In genomic region chr16:18380495-18381063, GRCm38 (mm10) we compare ENCODE assay signal across 12 mouse cellular contexts. TPM values are rescaled to one million over a fixed set of nuclear protein-coding genes. Genes with fewer than 3 reads are reported as not detected.
DNase-seq lines count a peak whose midpoint lies in the region; ATAC-seq lines count a peak whose summit lies in the region.
"Had no signal": no experiment of that assay in that cellular context is flagged by ENCODE, and none has a peak within 500 bp of the region (broad histone marks: within the 10 kb centered on the region; RNA-seq: fewer than 3 reads in every experiment).

No protein-coding gene starts in this region.

- no peaks in the 10 kb centered on the region for H3K9me3 ChIP-seq in forebrain, embryonic 11.5 days (ENCODE audit: control insufficient read depth, low read length)
- H3K9me3 ChIP-seq in limb, embryonic 11.5 days (ENCODE audit: control insufficient read depth, low read length), result no peaks in the 10 kb centered on the region
- H3K9me3 ChIP-seq in neural tube, embryonic 14.5 days (ENCODE audit: control insufficient read depth, low read length), result no peaks in the 10 kb centered on the region
- H3K9me3 ChIP-seq: heart, embryonic 15.5 days had no signal

- peak overlapping the region; percentile 40 for H3K9ac ChIP-seq in forebrain, embryonic 11.5 days (ENCODE audit: low read length)
- H3K9ac ChIP-seq in limb, embryonic 11.5 days (ENCODE audit: low read length), result no peak overlapping the region
- 0 out of 2 replicates have a peak overlapping the region, but pooled peaks have one; percentile 0 for H3K9ac ChIP-seq in neural tube, embryonic 14.5 days (replicated peaks; ENCODE audit: low read depth, low read length)
- H3K9ac ChIP-seq: heart, embryonic 15.5 days; liver, postnatal 0 days had no signal

- H3K27ac ChIP-seq in forebrain, embryonic 11.5 days (ENCODE audit: low read depth, low read length), result peak overlapping the region; percentile 94
- H3K27ac ChIP-seq in limb, embryonic 11.5 days (replicated peaks; ENCODE audit: low read depth, low read length), result no peak overlapping the region; the same call in 1 of the 2 replicates
- H3K27ac ChIP-seq in neural tube, embryonic 14.5 days (ENCODE audit: low read depth, low read length), result peak overlapping the region; percentile 78
- H3K27ac ChIP-seq: heart, embryonic 15.5 days had no signal

- DNase-seq in left cerebral cortex, postnatal 4 days, result peak; percentile 78
- no peak for DNase-seq in left cerebral cortex, adult 18-20 months (ENCODE audit: low spot score in 2 of 2)
- peak; percentile 89 for DNase-seq in forebrain, embryonic 11.5 days (ENCODE audit: low spot score)
- DNase-seq in limb, embryonic 11.5 days (ENCODE audit: low spot score), result no peak
- no peak for DNase-seq in gastrocnemius, adult 18-20 months (ENCODE audit: low spot score)
- DNase-seq in frontal cortex, postnatal 36 days (ENCODE audit: low spot score in 2 of 2), result no peak
- DNase-seq in spleen, postnatal 14 days (ENCODE audit: low spot score in 2 of 2), result no peak
- DNase-seq: cerebellum, adult 9-10 months; liver, postnatal 0 days; thymus, adult 2 months had no signal

- H3K27me3 ChIP-seq in forebrain, embryonic 11.5 days (ENCODE audit: control insufficient read depth, insufficient read depth, low read length), result no peaks in the 10 kb centered on the region
- H3K27me3 ChIP-seq in limb, embryonic 11.5 days (ENCODE audit: control insufficient read depth, insufficient read depth, low read length), result no peaks in the 10 kb centered on the region
- no peaks in the 10 kb centered on the region for H3K27me3 ChIP-seq in neural tube, embryonic 14.5 days (ENCODE audit: control insufficient read depth, insufficient read depth, low read length)
- H3K27me3 ChIP-seq: heart, embryonic 15.5 days had no signal

- peaks cover 54% of the 10 kb centered on the region for H3K4me1 ChIP-seq in forebrain, embryonic 11.5 days (replicated peaks; ENCODE audit: control insufficient read depth, insufficient read depth, low read length)
- peaks cover 9% of the 10 kb centered on the region for H3K4me1 ChIP-seq in limb, embryonic 11.5 days (ENCODE audit: control insufficient read depth, insufficient read depth, low read length)
- peaks cover 31% of the 10 kb centered on the region for H3K4me1 ChIP-seq in neural tube, embryonic 14.5 days (ENCODE audit: control insufficient read depth, insufficient read depth, low read length)

- H3K4me2 ChIP-seq in forebrain, embryonic 11.5 days (ENCODE audit: low read depth, low read length, severe bottlenecking), result peak overlapping the region; percentile 29; the same call in 1 of the 2 replicates
- H3K4me2 ChIP-seq in limb, embryonic 11.5 days (ENCODE audit: low read depth, severe bottlenecking), result no peak overlapping the region
- H3K4me2 ChIP-seq in neural tube, embryonic 14.5 days (ENCODE audit: low read depth, low read length), result no peak overlapping the region
- H3K4me2 ChIP-seq: heart, embryonic 15.5 days had no signal

- WGBS in forebrain, embryonic 11.5 days, result 16% methylated on average over 6 of the region's 6 CpGs
- WGBS in limb, embryonic 11.5 days, result 51% methylated on average over 6 of the region's 6 CpGs
- WGBS in neural tube, embryonic 14.5 days, result 11% methylated on average over 6 of the region's 6 CpGs

- H3K4me3 ChIP-seq in forebrain, embryonic 11.5 days (ENCODE audit: low read depth, low read length), result no peak overlapping the region
- no peak overlapping the region for H3K4me3 ChIP-seq in limb, embryonic 11.5 days (ENCODE audit: low read depth, low read length)
- no peak overlapping the region for H3K4me3 ChIP-seq in neural tube, embryonic 14.5 days (ENCODE audit: low read depth, low read length)
- H3K4me3 ChIP-seq: heart, embryonic 15.5 days had no signal

- no peaks in the 10 kb centered on the region; the same call in 1 of the 2 replicates for H3K36me3 ChIP-seq in forebrain, embryonic 11.5 days (ENCODE audit: control insufficient read depth, insufficient read depth, low read length)
- no peaks in the 10 kb centered on the region for H3K36me3 ChIP-seq in limb, embryonic 11.5 days (ENCODE audit: control insufficient read depth, insufficient read depth, low read length)
- H3K36me3 ChIP-seq in neural tube, embryonic 14.5 days (ENCODE audit: control insufficient read depth, insufficient read depth, low read length), result no peaks in the 10 kb centered on the region
- H3K36me3 ChIP-seq: heart, embryonic 15.5 days had no signal

- ATAC-seq in forebrain, embryonic 11.5 days (replicated peaks; ENCODE audit: low FRiP score), result peak; percentile 90
- ATAC-seq in limb, embryonic 11.5 days (ENCODE audit: insufficient number of reproducible peaks, low FRiP score, low TSS enrichment, low read depth), result peak; percentile 66; the same call in 1 of the 2 replicates
- ATAC-seq in neural tube, embryonic 14.5 days (ENCODE audit: low read depth), result peak; percentile 73
- ATAC-seq: liver, postnatal 0 days had no signal

- intact Hi-C loops in left cerebral cortex, postnatal 4 days (cut with DNase I), result no loop called here

RNA-seq across cellular contexts. Expression of gene Arvcf, which starts 32.6 kb away (rescaled TPM):
- total RNA-seq in left cerebral cortex, postnatal 4 days (2021), result 10 to 100 TPM; 74.7 to 80.3 TPM
- total RNA-seq in left cerebral cortex, adult 18-20 months (2021), result 10 to 100 TPM; 40.7 TPM
- 99.4 and 103 TPM in 2 replicates for polyA plus RNA-seq in forebrain, embryonic 11.5 days (2014; fragmentation: Nextera tagmentation; extraction: Ambion mirVana)
- polyA plus RNA-seq in limb, embryonic 11.5 days (2014; fragmentation: Nextera tagmentation; extraction: Ambion mirVana), result 32.9 and 33.2 TPM in 2 replicates
- 60.2 and 73.5 TPM in 2 replicates for polyA plus RNA-seq in neural tube, embryonic 14.5 days (2014; fragmentation: Nextera tagmentation; extraction: Ambion mirVana)
- total RNA-seq in gastrocnemius, adult 18-20 months (2021), result 1 to 10 TPM; 7.7 to 8.4 TPM

RNA-seq across cellular contexts. Expression of gene Tango2, which starts 32.7 kb away (rescaled TPM):
- 10 to 100 TPM; 75.0 to 84.7 TPM for total RNA-seq in left cerebral cortex, postnatal 4 days (2021)
- 100 to 1,000 TPM; 137 to 148 TPM for total RNA-seq in left cerebral cortex, adult 18-20 months (2021)
- polyA plus RNA-seq in forebrain, embryonic 11.5 days (2014; fragmentation: Nextera tagmentation; extraction: Ambion mirVana), result 39.1 and 40.4 TPM in 2 replicates
- polyA plus RNA-seq in limb, embryonic 11.5 days (2014; fragmentation: Nextera tagmentation; extraction: Ambion mirVana), result 20.1 and 21.2 TPM in 2 replicates
- 99.8 and 114 TPM in 2 replicates for polyA plus RNA-seq in neural tube, embryonic 14.5 days (2014; fragmentation: Nextera tagmentation; extraction: Ambion mirVana)
- 10 to 100 TPM; 42.5 to 54.5 TPM for total RNA-seq in gastrocnemius, adult 18-20 months (2021)

RNA-seq across cellular contexts. Expression of gene Txnrd2, which starts 45.6 kb away (rescaled TPM):
- total RNA-seq in left cerebral cortex, postnatal 4 days (2021), result 10 to 100 TPM; 22.2 to 24.0 TPM
- total RNA-seq in left cerebral cortex, adult 18-20 months (2021), result 10 to 100 TPM; 19.4 to 21.3 TPM
- 24.8 and 26.7 TPM in 2 replicates for polyA plus RNA-seq in forebrain, embryonic 11.5 days (2014; fragmentation: Nextera tagmentation; extraction: Ambion mirVana)
- 21.0 and 21.9 TPM in 2 replicates for polyA plus RNA-seq in limb, embryonic 11.5 days (2014; fragmentation: Nextera tagmentation; extraction: Ambion mirVana)
- 21.3 and 25.4 TPM in 2 replicates for polyA plus RNA-seq in neural tube, embryonic 14.5 days (2014; fragmentation: Nextera tagmentation; extraction: Ambion mirVana)
- total RNA-seq in gastrocnemius, adult 18-20 months (2021), result 10 to 100 TPM; 19.8 to 20.8 TPM

RNA-seq across cellular contexts. Expression of gene Comt, which starts 46.1 kb away (rescaled TPM):
- 10 to 100 TPM; 55.5 to 57.3 TPM for total RNA-seq in left cerebral cortex, postnatal 4 days (2021)
- total RNA-seq in left cerebral cortex, adult 18-20 months (2021), result 10 to 100 TPM; 90.5 to 91.4 TPM
- polyA plus RNA-seq in forebrain, embryonic 11.5 days (2014; fragmentation: Nextera tagmentation; extraction: Ambion mirVana), result 53.6 and 55.2 TPM in 2 replicates
- polyA plus RNA-seq in limb, embryonic 11.5 days (2014; fragmentation: Nextera tagmentation; extraction: Ambion mirVana), result 55.4 and 64.2 TPM in 2 replicates
- 102 and 103 TPM in 2 replicates for polyA plus RNA-seq in neural tube, embryonic 14.5 days (2014; fragmentation: Nextera tagmentation; extraction: Ambion mirVana)
- 10 to 100 TPM; 37.3 to 41.0 TPM for total RNA-seq in gastrocnemius, adult 18-20 months (2021)

Comparison
In these comparisons a context has a peak if more than half of its experiments do, and no peak if none do; other contexts are left out.
1. DNase-seq: peak in left cerebral cortex, postnatal 4 days (single experiment) and forebrain, embryonic 11.5 days (single experiment); none in left cerebral cortex, adult 18-20 months (0 of 2), limb, embryonic 11.5 days (single experiment), gastrocnemius, adult 18-20 months (single experiment), frontal cortex, postnatal 36 days (0 of 2) and spleen, postnatal 14 days (0 of 2).
2. RNA of gene Arvcf, which starts 32.6 kb away (total RNA-seq): 74.7 to 80.3 TPM in left cerebral cortex, postnatal 4 days and 40.7 TPM in left cerebral cortex, adult 18-20 months; 7.7 to 8.4 TPM in gastrocnemius, adult 18-20 months; every median in the first group is over 4 times any median in the second.
3. Peak in every context shown above with its lines, with median percentiles within 50 percentile points of each other: ATAC-seq.